Mouse (Mus musculus) cerebellum, adult 9-11 months (tissue): Measurements from ENCODE around the gene 1520401A03Rik.

Experiments used
- DNase-seq: peaks from one replicate; pipeline ENCODE4 v3.0.0; 2022

Gene 1520401A03Rik

GRCm38 (mm10) chr17:23742210-23742793 is 19.7 kb upstream of the 1520401A03Rik start:
- peak; percentile 64 for DNase-seq

DNA sequence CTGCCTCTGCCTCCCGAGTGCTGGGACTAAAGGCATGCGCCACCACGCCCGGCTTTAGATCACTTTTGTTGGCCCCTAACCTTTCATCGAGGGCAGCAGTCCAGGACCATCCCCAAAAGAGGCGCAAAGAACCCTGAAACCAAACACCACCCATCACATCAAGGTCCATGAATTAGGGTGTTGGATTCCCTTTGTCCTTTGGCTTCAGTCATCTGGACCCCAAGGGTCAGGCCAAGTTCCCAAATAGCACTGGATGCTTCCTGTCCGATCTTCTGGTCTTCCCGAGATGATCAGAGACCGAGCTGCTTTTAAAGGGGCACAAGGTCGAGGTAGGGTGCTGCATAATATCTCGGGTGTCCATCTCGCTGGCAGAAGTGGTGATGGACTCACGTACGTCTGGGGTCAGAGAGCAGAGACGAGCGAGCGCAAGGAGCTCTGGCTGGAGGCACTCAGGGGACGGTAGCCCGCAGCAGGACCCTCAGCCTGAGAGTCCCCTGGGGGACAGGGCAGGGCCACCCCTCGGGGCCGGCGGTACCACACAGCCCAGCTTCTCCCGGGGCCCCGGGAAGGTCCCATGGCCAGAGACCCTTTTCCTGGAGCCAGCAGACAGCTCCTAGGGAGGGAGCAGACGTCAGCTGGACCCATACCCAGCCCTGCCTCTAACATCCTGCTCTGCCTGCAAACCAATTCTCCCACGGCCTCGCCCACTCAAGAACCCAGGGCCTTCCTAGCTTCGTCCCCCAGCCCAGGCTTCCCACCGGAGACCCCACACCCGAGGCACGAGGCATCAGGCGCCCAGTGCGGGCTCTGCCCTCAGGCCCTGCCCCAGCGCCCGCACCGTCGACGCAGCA is 19.0 kb upstream of the 1520401A03Rik start:
- peak; percentile 68 for DNase-seq

DNA sequence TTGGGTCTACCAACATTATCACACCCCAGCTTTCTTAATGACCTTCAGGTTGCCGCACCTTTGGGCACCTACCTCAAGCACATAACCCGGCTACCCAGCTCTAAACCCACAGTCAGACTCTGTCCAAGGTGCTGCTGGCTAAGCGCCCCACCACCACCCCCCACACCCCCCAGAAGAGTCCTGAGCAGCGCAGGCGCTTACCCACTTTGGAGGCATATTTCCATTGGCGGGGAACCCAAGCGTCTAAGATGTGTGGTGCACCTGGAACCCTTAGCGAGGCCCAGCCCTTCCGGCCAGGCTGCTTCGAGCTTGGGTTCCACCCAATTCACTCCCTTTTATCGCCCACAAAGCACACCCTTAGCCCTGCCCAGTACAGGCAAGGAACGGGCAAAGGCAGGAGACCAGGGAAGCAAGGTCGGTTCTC is 18.0 kb upstream of the 1520401A03Rik start, which contains the start of gene Paqr4:
Gene Paqr4, minus strand, starts transcription at position 270 of the 424 bp plus-strand sequence.
- DNase-seq = peak; percentile 75

DNA sequence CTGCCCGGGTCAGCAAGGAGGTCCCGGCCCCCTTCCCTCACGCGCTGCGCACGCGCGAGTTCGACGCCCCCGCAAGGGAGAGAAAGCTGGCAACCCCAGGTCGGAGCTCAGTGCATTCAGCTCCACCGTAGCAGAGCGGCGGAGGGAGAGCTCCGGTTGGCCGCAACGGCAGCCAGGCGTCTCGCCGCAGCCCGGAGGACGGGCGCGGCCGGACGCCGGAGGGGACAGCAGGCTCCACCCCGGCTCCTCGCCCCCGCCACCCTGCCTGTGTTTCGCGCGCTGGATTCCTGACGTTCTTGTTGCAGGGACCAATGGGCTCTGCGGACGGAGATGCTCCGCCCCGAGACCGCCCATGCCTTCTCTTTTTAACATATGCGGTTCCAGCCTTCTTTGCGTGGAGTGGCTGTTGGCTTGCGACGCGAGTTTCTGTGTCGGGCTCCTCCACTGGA is 17.6 kb upstream of the 1520401A03Rik start:
- DNase-seq = peak; percentile 96

DNA sequence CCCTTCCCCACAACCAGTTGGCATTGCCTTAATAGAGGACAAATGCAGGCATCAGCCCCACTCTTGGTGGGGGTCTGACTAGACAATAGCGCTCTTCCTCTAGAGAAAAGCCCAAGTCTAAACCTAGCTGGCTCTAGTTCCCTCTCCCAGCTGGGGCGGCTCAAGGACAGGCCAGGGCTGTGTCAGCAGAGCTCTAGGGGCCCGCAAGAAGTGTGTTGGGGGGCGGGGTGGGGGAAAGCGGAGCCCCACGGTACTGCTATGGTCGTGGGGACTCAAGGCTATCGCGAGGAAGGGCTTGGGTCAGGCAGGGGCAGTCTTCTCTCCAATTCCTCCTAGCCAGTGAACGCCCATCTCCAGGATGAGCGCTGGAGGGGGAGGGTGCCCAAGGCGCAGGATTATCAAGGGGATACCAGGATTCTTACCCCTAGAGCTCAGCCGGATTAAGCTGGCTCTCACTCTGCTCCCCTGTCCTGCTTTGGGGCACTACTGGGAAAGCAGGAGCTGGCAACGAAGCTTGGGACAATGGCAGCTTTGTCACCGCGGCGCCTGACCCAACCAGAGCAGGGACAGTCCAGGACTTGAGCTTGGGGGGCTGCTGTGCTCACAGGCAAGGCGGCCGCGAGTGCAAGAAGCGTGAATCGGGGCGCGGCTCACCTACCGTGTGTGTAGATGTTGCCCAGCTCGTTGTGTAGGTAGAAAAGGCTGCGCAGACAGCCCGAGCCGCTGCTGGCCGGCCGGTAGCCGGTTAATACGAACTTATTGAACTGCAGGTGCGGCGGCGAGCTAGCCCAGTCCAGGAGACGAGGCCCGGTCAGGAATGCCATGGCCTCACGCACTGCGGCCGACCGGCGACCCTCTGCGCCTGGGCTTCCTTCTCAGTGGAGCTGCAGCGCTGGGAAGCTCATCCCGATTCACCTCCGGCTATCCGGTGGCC is 16.9 kb upstream of the 1520401A03Rik start:
- DNase-seq = peak; percentile 66

DNA sequence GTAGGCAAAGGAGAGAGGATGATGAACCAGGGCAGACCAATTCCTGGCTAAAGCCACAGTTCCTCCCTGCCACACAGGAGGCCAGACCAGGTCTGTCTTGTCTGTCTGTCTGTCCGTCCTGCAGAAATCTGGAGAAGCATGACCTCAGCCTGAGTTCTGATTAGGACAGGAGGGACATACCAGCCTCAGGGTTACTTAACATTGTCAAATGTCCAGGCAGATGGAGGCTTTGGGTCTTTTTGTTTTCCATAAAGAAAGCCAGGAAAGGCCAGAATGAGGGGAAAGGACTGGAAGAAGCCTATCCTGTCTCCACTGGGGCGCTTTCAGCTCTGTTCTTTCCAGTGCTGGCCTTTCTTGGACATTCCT is 16.2 kb upstream of the 1520401A03Rik start:
- DNase-seq = no peak

- DNase-seq = peak; percentile 62
Observed at GRCm38 (mm10) chr17:23737493-23738445, 15.2 kb upstream of the 1520401A03Rik start.

DNA sequence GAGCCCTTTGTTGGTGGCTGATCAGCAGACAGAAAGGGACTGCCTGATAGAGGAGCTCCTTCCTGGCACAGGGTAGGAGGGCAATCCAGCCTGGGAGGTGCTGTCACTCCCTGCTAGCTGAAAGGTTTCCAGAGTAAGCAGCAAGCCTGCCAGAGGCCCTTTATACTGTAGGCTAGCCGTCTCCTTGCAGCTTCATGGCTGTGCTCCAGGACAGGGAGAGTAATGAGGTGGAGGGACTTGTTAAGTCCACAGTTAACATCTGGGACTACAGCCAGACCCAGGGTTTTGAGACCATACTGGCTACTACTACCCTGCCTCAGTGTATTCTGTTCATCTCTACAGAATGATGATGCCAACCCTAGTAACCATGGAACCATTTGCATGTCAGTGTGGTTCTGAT is 11.8 kb upstream of the 1520401A03Rik start:
- no peak for DNase-seq

- no peak for DNase-seq
Observed at GRCm38 (mm10) chr17:23730441-23730840, 7.9 kb upstream of the 1520401A03Rik start.

- peak; percentile 88 for DNase-seq
Observed at GRCm38 (mm10) chr17:23726758-23727142, 4.2 kb upstream of the 1520401A03Rik start.

DNA sequence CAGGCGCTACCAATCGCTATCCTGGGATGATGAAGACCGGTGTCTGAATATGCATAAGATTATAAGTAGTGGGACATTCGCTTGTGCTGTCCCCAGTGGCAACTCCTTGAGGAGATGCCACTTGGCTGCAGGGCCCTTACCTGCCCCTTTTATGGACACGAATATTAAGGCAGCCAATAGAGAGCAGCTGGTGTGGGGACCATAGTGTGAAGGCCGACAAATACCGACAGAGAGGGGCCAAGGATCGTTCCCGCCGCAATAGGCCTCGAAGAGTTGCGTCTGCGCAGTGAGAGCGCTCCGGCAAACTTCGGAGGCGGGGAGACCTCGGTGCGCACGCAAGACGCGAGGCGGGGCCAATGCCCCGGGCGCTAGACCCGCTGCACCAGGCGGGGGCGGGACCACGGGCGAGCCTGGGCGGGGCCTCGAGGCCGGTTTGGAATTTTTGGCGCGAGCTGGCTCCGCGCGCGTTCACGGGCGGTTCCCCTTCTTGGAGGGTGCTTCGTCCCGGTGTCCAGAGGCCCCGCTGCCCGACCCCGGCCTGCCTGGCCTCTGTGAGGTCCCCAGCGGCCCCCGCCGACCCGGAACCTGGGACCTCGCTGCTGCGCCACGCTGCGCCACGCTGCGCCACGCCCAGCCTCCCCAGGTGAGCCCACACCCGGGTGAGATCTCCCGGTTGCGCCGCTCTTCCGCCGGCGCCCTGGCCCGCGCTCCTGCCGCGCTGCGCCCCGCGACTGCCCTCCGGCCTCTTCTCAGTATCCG is 3.6 kb upstream of the 1520401A03Rik start, which contains the start of gene Pkmyt1:
Gene Pkmyt1, plus strand, starts transcription at position 338 of the 759 bp plus-strand sequence.
- DNase-seq = peak; percentile 96

GRCm38 (mm10) chr17:23725477-23725876 is 2.9 kb upstream of the 1520401A03Rik start:
- no peak for DNase-seq

- no peak for DNase-seq
Observed at GRCm38 (mm10) chr17:23721886-23722285, 697 bp downstream of the 1520401A03Rik start.

- no peak for DNase-seq
Observed at GRCm38 (mm10) chr17:23719455-23719854, 3.1 kb downstream of the 1520401A03Rik start.

GRCm38 (mm10) chr17:23717003-23717402 is 5.6 kb downstream of the 1520401A03Rik start:
- DNase-seq = no peak

DNA sequence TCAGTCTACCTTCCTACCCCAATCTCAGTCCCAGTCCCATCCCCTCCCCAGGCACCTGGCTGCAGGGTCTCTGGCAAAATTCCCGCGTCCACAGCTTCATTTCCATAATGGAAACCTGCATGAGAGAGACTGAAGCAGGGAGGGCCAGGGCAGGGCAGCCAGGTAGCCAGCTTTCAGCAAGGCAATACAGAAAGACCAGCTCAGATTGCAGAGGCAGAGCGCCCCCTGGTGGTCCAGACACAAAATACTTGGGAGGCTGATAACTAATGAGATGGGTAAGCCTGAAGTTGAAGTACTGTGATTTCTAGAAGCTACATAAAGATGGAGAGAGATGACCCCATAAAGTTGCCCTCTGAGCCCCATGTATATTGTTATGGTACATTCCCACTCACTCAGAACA is 16.4 kb downstream of the 1520401A03Rik start:
- DNase-seq = peak; percentile 79

- DNase-seq = no peak
Observed at GRCm38 (mm10) chr17:23705525-23706104, 17.0 kb downstream of the 1520401A03Rik start.

- DNase-seq = no peak
Observed at GRCm38 (mm10) chr17:23704741-23705140, 17.8 kb downstream of the 1520401A03Rik start.

DNA sequence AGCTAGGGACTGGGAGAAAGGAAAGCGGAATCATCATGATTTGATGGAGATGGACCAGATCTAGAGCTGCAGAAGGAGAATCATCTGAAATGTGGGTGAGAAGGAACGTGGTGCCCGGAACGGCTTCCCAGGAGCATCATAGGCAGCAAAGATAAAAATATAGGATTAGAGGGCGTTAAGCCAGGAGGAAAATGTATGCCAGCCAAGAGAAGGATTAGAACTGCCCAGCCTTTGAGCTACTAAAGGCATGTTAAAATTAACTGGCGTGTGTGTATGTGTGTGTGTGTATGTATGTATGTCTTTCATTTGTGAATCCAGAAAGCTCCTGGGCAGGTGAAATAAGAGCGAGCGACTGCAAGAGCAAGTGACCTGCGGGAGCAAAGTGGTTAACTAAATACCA is 19.3 kb downstream of the 1520401A03Rik start:
- DNase-seq = no peak

GRCm38 (mm10) chr17:23700079-23700478 is 22.5 kb downstream of the 1520401A03Rik start:
- peak; percentile 97 for DNase-seq
